Mouse (Mus musculus) right cerebral cortex, adult 2 months (tissue): Measurements from ENCODE around the gene Zfp385c.
"Not testable (repeated sequence)": the region's sequence is repeated elsewhere in the genome, so short reads cannot be mapped to it uniquely, and the experiment has no call there.

Source experiments
- DNase-seq, 2 experiments: peaks; one replicate each; pipeline ENCODE4 v3.0.0; 2021 to 2022; ENCODE audit warnings: low spot score in 2 of 2

Zfp385c gene

DNA sequence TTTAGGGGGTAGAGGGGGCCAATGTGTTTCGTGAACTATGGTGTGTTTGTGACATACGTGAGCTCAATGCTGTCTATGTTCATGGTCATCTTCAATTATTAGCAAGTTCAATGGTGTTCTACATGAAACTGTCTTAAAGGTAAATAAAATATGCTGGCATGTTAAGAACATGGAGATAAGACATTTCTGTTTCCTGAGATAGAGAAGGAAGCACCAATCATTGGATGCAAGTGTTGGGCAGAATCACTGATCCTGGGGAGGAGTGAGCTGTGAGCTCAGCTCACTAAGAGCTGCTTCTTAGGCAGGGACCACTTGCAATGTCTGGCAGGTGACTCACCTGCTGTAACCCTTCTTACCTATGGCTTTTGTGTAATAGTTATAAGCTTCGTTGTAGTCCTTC lies 90.9 kb downstream of the Zfp385c start:
- DNase-seq: no peak

DNA sequence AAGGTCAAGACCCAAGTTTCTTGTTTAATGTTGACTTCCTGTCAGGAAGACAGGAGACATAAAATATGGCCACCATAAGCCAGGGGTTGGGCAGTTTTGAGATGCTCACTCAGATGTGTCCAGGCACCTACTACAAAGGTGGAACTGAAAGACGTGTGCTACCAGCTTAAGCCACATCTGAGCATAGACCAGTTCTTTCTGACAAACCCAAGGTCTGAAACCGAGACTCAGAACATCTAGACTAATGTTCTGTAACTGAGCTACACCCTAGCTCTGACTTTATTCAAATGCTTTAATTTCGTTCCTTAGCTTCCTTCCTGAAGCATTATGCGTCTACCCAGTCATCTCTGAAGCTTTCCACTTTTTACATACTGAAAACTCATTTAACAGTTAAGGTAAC lies 94.2 kb downstream of the Zfp385c start:
- no peak for DNase-seq

DNA sequence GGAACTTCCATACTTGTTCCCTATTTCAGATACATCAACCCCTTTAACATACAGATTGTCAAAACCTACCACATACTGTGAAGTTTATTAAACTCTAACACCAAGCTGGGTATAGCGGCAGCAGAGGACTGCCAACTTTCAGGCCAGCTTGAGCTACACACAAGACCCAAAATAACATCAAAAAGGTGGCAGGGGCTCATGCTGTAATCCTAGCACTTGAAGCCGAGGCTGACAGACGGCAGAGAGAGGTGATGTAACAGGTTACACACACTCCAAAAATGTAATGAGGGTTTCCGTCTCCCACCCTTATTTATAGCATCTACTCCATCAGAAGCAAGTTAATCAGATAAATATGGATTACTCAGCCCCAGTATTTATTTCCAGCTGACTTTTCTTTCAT lies 96.7 kb downstream of the Zfp385c start:
- no peak for DNase-seq

DNA sequence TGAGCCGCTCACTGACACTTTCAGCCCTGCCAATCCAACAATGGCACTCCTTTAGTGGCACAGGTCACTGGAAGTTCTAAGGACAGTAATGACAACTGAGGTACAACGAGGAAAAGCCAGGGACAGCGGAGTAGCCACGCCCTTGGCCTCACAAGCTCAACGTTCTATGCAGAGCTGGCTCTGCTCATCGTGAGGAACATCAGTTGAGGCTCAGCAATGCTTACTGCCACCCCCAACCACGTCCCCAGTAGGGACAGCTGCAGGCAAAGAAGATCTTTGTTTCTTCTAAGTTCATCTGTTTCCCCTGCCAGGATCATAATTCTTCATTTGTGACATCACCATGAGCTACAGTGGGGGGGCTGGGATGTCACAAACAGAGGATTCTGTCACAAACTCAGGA lies 97.6 kb downstream of the Zfp385c start:
- no peak for DNase-seq

DNA sequence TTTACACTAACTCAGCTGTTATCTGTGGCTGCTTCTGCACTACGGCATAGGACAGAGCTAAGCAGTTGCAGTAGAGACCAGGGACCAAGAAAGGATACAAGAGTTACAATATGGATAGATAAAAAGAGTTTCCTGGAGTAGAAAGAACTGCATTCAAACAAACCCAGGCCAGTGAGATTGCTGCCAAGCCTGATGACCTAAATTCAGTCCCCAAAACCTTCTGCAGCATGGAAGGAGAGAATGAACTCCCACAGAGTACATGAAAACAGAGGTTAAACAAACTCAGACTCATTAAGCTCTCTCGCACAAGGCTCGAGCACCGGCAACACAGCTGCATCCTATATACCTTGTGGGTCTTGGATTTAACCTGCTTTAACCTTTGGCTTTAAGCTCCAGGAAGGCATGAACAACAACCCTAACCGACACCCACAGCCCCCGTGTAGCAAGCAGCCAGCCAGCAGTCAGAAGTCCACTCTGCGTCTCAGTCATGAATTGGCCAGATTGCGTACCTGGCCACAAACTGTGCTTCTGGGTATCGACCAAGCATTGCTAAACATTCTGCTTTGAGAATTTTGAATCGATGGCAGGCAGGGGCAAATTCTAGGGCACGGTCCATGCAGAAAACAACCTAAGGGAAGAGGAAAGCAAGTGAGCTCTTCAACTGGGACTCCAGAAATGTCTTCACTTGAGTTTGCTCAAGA lies 99.8 kb downstream of the Zfp385c start:
- no peak for DNase-seq

DNA sequence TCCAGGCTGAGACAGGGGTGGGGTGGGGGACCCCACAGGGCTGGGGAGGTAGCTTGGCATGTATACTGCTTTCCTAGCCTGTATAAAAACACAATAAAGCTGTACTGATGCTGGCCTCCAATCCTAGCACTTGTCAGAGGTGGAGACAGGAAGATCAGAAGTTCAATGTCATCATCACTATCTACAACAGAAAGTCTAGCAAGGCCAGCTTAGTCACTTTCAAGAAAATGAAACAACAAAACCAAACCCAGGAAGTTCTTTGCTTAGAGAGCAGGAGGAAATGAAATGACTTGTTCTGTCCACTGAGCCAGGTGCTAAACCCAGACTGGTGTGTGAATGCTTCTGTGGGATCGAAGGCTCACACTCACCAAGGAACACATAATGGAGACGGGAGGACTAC lies 103.8 kb downstream of the Zfp385c start:
- DNase-seq: no peak

DNA sequence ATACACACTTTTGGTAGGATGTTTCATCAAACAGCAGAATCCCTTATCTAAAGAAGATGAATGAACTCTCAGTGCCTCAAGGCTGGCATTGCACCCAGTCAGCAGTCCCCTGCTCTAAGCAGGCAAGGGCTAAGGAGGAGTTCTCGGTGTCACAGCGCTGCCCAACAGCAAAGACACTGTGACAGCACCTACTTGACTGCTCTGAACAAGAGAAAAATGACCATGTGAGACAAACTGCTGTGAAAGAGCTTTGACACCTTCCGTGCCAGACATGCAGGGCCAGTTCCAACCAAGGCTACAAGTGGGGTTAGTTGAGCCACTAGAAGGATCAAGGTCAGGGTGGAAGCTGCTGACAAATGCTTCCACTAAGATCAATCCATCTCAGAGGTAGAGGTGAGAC lies 107.1 kb downstream of the Zfp385c start:
- no peak for DNase-seq

DNA sequence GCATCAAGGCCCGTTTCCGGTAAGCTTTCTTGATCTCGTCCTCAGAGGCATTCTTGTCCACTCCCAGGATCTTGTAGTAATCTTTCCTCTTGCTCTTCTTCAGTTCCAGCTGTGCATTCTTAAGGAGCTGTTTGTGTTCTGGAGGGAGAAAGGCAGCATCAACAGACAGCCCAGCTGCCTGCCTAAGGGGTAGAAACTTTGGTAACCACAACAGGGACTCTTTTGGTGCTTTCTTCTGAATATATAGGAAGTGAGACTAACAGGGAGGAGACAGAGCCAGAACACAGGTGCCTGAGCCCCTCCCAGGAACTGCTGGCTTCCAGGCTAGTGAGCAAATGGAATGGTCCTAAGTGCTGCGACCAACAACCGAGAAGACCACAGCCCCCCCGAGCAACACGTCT lies 107.7 kb downstream of the Zfp385c start:
- DNase-seq: no peak

DNA sequence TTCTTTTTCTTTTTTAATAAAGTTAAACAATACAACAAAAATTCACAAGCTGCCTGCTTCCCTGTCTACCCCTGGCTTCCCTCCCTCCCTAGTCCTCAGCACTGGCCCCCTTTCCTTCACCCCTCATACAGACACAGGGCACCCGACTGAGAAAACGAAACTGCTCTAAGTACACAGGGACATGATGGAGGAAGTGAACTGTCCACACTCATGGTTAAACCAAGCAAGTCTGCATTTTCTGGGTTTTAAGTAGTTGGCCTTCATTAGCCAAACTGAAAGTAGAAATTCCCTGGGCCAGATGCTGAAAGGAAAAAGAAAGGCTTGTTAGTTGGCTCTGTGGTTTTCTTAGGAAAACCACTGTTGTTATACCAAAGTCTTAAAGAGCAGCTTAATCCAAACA lies 109.4 kb downstream of the Zfp385c start:
- no peak for DNase-seq

DNA sequence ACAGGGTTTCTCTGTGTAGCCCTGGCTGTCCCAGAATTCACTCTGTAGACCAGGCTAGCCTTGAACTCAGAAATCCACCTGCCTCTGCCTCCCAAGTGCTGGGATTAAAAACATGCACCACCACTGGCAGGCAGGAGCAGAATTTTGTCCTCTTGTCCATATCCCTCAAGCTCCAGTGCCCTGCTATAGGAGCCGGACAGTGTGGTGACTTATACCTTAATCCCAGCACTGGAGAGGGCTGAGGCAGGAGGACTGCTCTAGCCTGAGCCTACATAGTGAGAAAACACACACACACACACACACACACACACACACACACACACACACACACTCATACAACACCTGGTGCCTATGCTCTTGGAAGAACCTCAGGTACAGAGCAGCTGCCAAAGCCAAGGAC lies 109.8 kb downstream of the Zfp385c start:
- not testable (repeated sequence) for DNase-seq

DNA sequence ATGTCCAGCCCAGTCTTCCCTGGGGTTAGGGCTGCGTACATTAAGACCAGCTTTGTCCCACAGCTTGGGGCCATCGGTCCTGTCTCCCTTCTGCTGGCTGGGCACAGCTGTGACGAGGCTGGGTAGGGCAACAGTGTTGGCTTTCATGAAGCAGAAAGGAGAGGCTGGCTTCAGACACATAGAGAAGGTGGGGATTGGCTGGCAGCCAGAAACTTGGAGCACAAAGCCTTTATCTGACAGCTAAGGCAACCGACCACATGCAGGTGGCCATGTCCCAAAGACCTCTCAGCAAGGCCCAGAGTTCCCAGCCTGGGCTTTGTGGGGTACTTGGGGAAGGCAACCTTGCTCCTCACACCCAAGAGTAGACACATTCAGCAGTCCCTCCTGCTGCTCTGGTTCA lies 110.5 kb downstream of the Zfp385c start:
- DNase-seq: peak in 1 of 2 experiments; percentile 56

DNA sequence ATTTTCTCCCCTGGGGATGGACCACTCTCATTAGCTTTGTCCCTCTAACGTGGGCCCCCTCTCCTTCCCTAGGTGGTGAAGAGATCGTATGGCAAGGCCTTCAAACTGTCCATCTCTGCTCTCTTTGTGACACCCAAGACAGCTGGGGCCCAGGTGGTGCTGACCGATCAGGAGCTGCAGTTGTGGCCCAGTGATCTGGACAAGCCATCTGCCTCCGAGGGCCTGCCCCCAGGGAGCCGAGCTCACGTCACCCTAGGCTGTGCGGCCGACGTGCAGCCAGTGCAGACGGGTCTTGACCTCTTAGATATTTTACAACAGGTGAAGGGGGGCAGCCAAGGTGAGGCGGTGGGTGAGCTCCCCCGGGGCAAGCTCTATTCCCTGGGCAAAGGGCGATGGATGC lies 112.0 kb downstream of the Zfp385c start:
- DNase-seq: no peak

DNA sequence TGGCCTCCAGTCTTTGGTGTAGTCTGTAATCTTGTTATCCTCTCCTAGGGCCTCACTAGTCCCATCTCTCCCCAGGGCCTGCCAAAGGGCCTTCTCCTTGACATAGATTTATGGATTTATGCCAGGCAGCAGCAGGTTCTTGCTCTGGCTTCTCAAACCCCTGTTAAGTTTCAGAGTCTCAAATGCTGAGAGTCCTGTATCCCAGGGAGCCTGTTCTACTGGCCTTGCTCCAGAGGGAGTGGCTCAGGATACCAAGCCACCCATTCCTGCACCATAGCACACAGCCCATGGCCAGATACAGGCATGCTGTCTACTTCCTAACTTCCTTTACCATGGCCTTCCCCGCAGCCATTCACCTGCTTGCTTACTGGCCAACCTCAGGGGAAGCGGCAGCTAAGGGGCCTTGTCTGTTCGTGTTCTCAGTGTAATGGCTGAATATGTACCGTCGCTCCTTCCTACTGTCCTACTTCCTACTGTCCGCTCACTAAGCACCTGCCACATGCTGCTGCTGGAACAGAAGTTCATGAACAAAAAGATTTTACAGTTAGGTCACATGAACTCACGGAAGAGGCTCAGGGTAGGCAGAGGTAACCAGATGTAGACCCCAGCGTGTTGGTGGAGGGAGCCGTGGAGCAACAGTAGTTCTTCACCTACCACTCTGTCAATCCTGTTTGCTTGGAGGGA lies 113.0 kb downstream of the Zfp385c start:
- no peak for DNase-seq

DNA sequence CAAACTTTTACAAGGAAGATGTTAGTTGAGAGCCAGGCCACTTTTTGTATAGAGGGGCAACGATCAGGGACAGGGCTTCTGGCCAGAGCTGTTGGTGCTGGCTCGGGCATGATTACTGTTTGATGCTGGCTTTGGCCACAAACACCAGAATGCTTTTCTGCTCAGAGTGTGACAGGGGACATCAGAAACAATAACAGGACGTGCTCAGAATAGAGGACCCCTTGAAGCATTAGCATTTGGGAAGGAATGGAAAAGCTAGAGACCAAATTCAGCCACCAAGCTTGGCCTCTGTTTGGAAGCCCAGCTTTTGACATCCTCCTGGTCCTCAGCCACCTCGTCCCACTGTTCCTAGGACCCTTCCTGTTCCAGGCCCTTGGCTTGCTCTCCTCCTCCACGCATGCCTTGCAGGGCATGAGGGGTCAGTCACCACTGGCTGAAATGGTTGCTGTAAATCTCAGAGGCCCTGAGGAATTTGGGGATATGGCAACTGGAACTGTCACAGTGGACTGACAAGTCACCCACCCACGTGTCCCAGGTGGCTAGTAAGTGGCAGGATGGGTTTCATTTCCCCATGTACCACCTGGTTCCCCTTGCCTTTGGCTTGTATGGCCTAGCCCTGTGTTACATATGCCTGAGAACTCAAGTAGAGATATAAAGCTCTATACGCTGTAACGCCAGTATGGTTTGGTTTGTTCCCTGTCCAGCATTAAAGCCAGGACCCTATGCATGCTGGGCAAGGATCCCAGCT lies 114.2 kb downstream of the Zfp385c start:
- no peak for DNase-seq
